Mouse (Mus musculus) heart, embryonic 13.5 days (tissue): ENCODE results near the gene Gm21870. TPM values are rescaled to one million over a fixed set of nuclear protein-coding genes. Genes with fewer than 3 reads are reported as not detected.
"Not testable (repeated sequence)": the region's sequence is repeated elsewhere in the genome, so short reads cannot be mapped to it uniquely, and the experiment has no call there.

Experiments
- ATAC-seq: fragments of 200-750 bp; cut with Nextera tagmentation; 2 replicates; pipeline ENCODE4 v1.8.0; 2017; ENCODE audit warnings: moderate TSS enrichment; ENCODE audit not compliant: insufficient number of reproducible peaks, low FRiP score, low TSS enrichment; ENCODE audit errors: extremely low read depth
- H3K27ac ChIP-seq: fragments of 300-500 bp; sonication (generic); replicated peaks from 2 replicates; pipeline ENCODE4 v1.5.1; 2015; ENCODE audit warnings: moderate library complexity, mild to moderate bottlenecking, inconsistent platforms
- H3K27me3 ChIP-seq: fragments of 300-500 bp; sonication (generic); replicated peaks from 2 replicates; pipeline ENCODE4 v1.6.1; 2015; ENCODE audit warnings: mild to moderate bottlenecking, inconsistent platforms
- H3K36me3 ChIP-seq: fragments of 300-500 bp; sonication (generic); 2 replicates; pipeline ENCODE4 v1.6.1; 2015; ENCODE audit warnings: mild to moderate bottlenecking, inconsistent platforms
- H3K4me1 ChIP-seq: fragments of 300-500 bp; sonication (generic); 2 replicates; pipeline ENCODE4 v1.6.1; 2015; ENCODE audit warnings: inconsistent platforms
- H3K4me2 ChIP-seq: fragments of 300-500 bp; sonication (generic); 2 replicates; pipeline ENCODE4 v1.6.1; 2015; ENCODE audit warnings: inconsistent platforms, mild to moderate bottlenecking, moderate library complexity
- H3K4me3 ChIP-seq: fragments of 300-500 bp; sonication (generic); 2 replicates; pipeline ENCODE4 v1.5.1; 2015; ENCODE audit warnings: moderate library complexity, mild to moderate bottlenecking, inconsistent platforms
- H3K9ac ChIP-seq: fragments of 300-500 bp; sonication (generic); 2 replicates; pipeline ENCODE4 v1.6.1; 2015; ENCODE audit warnings: inconsistent platforms, mild to moderate bottlenecking, moderate library complexity
- H3K9me3 ChIP-seq: fragments of 300-500 bp; sonication (generic); 2 replicates; pipeline ENCODE4 v1.6.1; 2016; ENCODE audit warnings: inconsistent platforms
- WGBS: fragments of 180-500 bp; shearing (Covaris S2); methylation state at CpG from one replicate; pipeline ENCODE4 v1.1.7; 2015; ENCODE audit warnings: mixed read lengths; 5-methylcytosine and 5-hydroxymethylcytosine counted together
- polyA plus RNA-seq: library from polyadenylated mRNA; unstranded; fragments of >200 nt; fragmentation: Nextera tagmentation; extraction: Ambion mirVana; gene quantifications from 2 replicates; pipeline ENCODE4 v1.2.1, GENCODE M21; 2015

Gene Gm21870
- polyA plus RNA-seq = not detected in 2 replicates

GRCm38 (mm10) chrX:33986716-33987115 is at the start of gene Gm21870:
Gm21870 (minus strand) TSS chrX:33986816.
- H3K4me1 ChIP-seq, H3K4me3 ChIP-seq, H3K27me3 ChIP-seq, H3K27ac ChIP-seq, ATAC-seq, H3K4me2 ChIP-seq, H3K36me3 ChIP-seq, H3K9ac ChIP-seq: not testable (repeated sequence)
- peaks cover 10% of the 10 kb centered on the region for H3K9me3 ChIP-seq

GRCm38 (mm10) chrX:33956440-33956839 is 30.2 kb downstream of the Gm21870 start, which contains the start of gene Btbd35f6:
Btbd35f6 (minus strand) TSS chrX:33956540.
- H3K4me2 ChIP-seq, H3K9ac ChIP-seq, H3K9me3 ChIP-seq, H3K4me1 ChIP-seq, H3K27ac ChIP-seq, H3K27me3 ChIP-seq, H3K36me3 ChIP-seq, ATAC-seq, H3K4me3 ChIP-seq: not testable (repeated sequence)
- WGBS = 67% methylated on average over 1 of the region's 4 CpGs

Other genes with a start within 250 kb of the Gm21870 start
- not detected in 2 replicates for gene Btbd35f6, start 30.3 kb downstream of the Gm21870 start, polyA plus RNA-seq
- gene Btbd35f9, start 174.7 kb upstream of the Gm21870 start, polyA plus RNA-seq = not detected in 2 replicates